Mouse (Mus musculus): ENCODE results near the gene Fbxo31.

The Fbxo31 gene

DNA sequence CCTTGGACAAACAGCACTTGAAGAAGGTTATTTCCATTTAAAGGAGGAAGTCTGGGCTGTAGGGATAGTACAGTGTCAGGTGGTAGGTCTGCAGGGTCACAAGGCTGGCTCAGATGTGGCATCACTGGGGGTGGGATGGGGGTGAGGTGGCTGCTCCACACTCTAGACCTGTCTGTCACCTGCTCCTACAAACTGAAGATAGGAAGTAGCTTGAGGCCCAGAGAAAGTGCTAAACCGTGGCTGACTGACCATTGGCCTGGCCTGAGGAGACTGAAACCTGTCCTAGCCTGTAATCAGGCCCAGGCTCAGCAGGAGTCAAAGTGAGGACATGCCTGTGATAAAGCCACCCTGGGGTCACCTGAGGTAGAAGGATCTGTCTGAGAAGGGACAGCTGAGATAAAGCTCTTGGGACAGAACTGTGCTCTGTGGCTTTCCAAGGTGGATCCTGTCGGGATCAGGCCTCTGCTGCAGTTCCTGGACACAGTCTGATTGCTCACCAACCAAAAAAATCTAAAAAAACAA is 10.7 kb upstream of the Fbxo31 start:
- no peak for DNase-seq (ENCODE audit: low read depth, low spot score)

DNA sequence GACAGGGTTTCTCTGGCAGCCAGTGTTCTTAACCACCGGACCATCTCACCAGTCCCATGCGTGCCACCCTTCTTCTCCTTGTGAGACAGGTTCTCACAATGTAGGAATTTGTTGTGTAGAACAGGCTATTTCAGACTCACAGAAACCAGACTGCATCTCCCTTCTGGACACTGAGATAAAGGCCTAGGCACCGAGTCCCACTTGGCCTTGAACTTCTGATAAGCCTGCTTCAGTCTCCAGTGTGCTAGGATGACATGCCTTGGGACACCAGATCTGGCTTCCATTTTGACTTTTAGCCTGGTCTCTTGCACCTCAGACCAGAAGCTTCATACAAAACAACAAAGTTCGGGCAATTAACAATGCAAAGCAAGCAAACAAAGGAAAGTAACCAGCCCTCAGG is 10.1 kb upstream of the Fbxo31 start:
- DNase-seq (ENCODE audit: low read depth, low spot score): no peak

DNA sequence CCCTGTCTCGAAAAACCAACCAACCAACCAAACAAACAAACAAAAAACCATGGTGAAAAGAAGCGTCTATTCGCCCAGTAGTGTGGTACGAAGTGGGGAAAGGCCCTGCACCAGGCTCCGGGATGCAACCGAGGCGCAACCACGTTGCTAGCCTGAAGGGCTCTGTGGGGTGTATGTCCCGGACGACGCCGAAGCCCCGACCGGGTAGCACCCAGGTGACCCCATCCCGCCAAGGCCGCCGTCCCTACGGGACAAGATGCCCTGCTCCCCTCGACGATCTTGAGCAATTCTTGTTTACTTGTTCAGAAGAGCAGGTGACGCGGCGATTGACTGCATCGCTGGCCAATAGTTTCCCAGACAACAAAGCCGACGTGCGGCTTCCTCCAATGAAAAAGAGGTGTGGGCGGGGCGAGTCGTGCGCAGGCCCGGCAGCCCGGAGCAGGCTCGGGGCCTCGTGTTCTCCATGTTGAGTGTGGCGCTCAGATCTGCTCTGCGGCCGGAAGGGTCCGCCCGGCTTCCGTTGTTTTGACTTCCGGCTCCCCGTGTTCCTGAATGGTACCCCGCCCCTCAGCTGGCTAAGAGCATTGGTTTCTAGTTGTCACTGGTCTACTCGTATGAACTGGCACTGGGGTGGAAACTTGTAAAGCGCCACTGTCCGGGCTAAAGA is 6.7 kb upstream of the Fbxo31 start:
- peak; percentile 98 for DNase-seq (ENCODE audit: low read depth, low spot score)

DNA sequence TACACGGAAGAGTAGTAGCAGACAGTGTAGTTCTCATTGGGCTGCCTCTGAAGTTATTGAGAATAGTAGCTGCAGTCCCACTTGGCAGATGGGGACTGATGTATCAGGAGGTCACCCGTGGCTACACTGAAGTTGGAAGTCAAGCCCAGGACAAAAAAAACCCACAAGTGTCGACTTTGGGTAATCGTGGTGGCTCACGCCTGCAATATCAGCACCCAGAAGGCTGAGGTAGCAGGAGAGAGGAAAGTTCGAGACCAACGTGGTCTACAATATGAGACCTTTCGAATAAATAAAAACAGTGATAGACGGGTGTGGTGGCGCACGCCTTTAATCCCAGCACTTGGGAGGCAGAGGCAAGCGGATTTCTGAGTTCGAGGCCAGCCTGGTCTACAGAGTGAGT is 6.1 kb upstream of the Fbxo31 start:
- no peak for DNase-seq (ENCODE audit: low read depth, low spot score)

DNA sequence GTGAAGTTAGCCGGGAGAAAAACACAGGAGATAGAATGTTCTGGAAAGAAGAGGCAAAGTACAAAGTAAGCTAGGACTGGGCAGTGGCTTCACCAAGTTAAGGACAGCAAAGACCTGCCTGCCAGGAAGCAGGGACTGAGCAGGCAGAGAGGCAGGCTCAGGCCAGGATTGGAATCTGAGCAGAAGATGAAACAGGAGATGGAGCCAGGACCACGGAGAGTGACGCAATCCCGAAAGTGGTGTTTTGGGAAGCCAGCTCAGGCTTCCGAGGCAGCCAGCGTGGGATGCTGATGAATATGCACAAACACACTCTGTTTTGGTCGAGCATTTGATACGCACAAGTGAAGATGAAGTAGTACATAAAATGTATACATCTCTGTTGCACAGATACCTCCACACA is 5.0 kb upstream of the Fbxo31 start:
- DNase-seq (ENCODE audit: low read depth, low spot score): no peak

DNA sequence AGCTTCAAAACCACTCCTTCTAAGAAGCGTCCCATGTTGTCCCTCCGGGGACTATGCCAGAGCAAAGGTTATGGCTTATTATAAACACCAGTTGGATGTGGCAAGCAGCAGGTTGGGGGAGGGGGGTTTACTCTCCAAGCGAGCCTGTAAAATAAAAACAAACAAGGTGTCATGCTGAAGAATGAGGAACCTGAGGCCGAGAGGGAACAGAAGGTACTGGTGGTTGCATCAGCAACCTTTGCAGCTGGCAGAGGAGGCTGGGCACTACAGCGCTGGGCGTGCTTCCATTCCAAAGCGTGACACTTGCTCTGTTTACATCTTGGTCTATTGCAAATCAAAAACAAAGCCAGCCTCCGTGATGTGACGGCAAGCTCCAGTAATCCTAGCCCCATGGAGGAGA is 1.9 kb upstream of the Fbxo31 start:
- no peak for DNase-seq (ENCODE audit: low read depth, low spot score)

DNA sequence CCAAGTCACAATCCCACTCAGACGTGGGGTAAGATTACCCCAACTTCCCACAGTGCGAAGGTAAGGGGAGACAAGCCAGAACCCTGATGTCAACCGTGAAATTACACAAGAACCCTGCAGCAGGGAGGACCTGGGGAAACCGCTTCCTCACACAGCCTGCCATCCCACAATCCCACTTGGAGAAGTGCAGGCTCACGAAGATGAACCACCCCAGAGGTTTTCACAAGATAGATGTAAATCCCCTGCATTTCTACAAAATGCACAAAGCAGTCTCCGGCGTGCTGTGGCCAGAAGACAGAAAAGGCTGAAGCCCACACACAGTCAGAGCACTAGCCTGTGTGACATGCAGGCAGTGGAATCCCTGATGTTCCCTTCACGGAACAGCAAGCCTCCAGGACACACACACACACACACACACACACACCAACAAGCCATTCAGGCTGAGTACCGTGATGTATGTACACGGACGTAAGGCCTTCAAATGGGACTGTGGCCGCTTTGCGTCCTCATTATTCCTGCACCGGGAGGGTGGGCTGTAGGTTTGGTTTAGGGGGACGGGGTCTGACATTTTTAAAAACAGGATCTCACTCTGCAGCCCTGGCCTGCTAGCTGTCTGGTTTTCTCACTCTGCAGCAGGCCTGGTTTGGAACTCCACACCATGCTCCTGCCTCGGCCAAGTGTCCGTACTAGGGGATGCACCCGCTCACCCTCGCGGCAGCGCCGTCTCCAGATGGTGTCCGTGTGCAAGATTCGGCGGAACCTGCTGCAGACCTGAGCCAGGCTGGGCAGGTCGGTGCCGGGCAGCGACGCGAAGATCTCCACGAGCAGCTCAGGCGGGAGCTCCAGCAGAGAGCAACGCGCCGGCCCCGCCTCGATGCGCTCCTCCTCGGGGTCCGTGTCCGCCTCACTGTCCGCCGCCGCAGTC is 593 bp downstream of the Fbxo31 start:
- no peak for DNase-seq (ENCODE audit: low read depth, low spot score)

DNA sequence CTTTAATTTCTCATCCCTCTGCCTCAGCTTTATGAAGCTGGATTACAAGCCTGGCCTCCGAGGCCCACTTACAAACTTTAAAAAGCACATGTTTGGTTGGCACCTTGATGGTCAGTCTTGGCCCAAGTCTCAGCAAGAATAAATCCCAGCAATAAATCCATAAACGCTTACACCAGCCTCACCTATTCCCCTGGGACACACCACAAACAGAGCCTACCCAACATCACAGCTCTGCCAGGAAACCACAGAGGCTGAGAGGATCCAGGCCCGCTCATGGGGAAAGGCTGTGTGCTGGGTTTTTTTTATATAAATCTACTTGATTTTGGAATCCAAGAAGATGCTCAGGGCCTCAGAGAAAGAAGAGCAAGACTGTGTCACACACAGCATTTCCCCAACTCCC is 2.9 kb downstream of the Fbxo31 start:
- no peak for DNase-seq (ENCODE audit: low read depth, low spot score)

DNA sequence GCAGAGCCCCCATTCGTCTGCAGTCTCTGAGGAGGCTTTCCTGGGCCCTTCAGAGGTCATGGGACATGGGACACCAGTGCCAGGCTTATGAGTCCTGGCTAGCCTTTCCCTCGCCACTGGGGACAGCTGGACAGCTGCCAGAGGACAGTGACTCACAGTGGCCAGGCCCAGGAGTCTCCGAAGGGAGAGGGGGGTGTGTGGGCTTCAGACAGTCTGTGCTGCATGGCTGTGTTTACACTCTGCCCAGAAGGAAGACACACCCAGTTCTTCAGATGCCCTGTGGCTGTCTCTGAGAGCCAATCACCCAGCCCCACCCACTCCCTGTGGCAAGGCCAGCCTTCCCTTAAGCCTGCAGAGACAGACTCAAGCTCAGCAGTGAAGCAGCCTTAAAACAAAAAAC is 5.3 kb downstream of the Fbxo31 start:
- peak; percentile 23 for DNase-seq (ENCODE audit: low read depth, low spot score)

DNA sequence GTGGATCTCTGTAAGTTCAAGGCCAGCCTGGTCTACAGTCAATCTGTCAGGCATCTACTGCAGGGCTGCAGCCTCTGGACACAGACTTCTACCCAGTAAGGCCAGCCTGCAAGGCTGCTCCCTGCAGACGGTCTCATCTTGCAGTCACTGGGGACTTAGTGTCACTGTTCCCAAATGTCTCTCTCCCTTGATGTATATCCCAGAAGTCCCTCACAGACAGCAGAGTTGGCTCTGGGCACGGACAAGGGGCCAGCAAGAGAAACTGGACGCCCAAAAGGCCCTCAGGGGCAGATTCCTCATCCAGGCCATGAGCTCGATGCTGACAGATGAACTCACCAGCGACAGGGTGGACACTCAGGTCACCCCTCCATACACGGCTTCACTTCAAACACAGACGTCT is 6.5 kb downstream of the Fbxo31 start:
- no peak for DNase-seq (ENCODE audit: low read depth, low spot score)

DNA sequence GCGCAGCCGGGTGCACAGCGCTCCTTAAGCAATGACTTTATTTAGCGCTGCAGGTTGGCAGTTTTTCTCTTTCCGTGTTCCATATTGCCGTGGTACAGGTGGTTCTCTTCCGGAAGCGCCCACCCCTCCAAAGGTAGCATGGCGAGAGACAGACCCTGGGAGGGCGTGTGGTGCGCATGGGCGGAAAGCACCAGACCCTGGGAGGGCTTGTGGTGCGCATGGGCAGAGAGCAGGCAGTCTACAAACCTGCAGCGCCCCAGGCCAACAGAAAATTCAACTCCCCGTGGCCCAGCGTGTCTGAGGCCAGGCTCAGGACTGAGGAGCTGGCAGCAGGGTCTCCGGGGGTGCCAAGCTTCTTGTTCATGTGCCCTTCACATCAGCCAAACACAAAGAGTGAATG is 7.8 kb downstream of the Fbxo31 start:
- no peak for DNase-seq (ENCODE audit: low read depth, low spot score)

DNA sequence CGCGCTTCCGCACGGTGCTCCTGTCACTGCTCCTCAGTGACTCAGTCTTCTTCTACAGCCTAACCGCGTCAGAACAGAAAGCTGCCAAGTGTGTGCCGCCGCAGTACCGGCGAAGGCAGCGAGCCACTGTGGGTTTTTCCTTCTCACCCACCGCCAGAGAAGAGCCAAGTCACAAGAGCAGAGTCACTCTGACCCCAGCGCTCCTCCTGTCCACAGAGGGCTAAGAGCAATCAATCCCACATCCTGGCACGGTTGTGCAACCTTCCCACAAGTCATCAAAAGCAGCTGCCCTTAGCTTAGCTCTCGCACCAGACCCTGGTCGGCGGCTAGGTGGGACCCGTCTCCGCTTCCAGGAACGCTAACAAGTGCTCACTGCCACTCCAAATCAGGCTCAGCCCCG is 8.3 kb downstream of the Fbxo31 start:
- DNase-seq (ENCODE audit: low read depth, low spot score): no peak

DNA sequence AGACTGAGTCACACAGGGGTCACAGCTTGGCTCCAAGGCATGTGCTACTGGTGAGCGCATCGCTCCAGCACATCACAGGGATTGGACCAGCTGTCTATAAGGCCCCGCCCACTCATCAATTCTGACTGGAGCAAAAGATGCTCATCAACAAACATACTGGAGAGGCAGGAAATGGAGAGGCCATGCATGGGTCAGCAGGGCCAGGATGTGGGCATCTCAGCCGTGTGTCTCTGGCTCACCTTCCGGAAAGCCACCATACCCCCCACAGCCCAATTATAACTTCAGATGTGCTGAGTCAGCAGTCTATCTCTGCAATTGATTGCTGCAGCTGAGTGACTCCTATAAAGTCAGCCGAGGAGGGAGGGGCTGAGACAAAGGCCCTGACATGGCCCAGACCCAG is 10.3 kb downstream of the Fbxo31 start:
- DNase-seq (ENCODE audit: low read depth, low spot score): no peak

DNA sequence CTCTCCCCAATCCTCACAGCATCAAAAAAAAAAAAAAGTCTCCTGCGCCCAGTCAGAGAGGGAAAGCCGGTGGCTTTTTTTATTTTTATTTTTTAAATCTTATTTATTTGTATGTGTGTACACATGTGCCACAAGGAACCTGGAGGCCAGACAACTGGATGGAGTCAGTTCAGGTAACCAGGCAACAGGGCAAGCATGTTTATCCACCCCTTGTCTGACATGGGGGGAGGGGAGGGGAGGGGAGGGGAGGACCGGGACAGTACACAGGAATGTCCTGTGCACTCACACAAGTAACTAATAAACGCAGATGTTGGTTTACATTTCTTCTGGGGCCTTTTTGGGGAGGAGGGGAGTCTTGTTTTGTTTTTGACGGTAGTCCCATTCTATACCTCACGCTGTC is 14.9 kb downstream of the Fbxo31 start:
- no peak for DNase-seq (ENCODE audit: low read depth, low spot score)

DNA sequence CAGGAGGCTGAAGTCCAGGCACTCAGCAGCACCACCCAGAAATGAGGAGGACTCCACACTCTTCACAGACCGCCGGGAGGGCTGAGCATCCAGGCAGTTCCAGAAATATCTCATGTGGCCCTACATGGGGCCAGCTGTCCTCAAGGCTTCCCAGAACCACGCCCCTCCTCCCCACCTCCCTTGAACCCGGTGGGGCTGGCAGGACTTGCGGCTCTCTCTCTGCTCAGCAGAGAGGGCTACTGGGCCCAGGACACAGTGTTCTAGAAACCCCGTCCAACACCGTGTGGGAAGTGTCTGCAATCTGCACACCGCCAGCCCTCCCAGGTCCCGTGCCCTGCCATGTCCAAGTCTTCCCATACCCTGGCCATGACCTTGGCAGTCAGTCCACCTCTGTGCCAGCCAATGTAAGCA is 15.7 kb downstream of the Fbxo31 start:
- no peak for DNase-seq (ENCODE audit: low read depth, low spot score)

DNA sequence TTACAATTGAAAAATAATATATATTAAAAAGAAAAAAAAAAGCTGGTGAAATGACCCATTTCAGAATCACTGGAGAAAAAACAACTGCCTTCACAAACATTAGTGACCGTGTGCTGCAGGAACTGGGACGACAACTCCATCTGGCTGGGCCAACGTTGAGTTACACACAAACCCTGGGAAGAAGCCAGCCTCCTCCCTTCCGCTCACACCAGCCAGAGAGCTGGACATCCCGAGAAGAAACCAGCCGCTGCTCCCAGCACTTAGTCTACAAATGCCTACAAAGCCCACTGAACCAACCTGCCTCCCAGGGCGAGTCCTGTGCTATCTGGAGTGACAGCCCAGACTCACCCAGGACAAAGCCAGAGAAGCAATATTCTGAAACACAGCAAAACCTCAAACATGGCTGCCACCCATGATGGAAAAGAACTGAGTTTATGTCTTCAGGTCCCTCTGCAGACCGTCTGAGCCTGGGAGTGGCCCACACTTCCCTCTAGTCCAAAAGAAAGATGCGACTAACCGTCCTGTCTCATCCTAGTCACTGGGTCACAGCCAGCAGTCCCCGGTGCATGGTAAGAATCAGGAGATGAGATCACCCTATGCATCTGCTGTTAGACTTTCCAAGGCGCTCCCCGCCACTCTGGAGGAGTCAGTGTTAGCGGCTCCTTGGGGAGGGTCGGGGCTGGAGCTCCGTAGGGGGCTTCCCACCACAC is 16.8 kb downstream of the Fbxo31 start:
- no peak for DNase-seq (ENCODE audit: low read depth, low spot score)

DNA sequence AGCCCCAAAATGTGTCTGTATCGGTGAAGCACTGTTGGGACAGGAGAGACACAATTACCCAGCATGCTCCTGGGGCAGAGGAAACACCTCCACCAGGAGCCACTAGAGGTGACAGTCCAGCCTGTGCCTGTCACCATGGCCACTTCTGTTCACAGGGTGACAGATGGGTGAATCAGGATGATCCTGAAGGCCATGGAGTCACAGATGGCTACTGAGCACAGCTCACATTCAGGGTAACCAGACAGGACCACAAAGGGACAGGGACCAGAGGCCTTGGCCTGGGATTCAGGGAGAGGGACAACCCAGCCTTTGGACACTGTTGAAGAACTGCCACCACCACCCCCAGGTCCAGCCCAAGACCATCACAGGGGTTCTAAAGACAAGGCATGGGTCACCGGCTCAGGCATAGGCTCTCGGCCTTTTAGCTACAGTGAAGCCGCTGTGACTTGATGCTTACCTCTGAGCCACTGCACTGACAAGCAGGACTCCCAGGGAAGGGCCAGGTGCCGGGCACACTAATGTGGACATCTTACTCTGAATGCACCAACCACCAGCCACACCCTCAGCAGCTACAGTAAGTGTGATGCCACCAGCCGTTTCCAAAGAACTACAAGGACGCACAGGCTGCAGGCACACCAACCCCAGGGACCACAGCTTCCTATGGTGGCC is 18.0 kb downstream of the Fbxo31 start:
- no peak for DNase-seq (ENCODE audit: low read depth, low spot score)

DNA sequence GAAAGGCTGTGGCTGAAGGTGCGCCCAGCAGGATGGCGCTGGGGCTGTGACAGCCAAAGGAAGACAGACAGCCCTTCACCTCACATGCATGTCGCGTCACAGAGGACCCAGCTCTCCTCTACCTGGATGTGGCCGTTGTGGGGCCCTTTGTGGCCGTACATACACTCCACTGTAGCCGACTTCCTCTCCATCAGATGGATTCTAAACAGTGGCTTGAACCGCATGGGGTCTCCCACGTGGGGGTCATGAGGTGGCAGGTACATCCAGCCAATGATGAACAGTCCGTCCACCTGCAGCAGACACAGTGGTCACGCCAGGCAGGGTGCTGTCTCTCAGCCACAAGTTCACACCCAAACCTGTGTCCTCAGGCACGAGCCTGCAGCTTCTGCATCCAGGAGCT is 18.8 kb downstream of the Fbxo31 start:
- DNase-seq (ENCODE audit: low read depth, low spot score): no peak

DNA sequence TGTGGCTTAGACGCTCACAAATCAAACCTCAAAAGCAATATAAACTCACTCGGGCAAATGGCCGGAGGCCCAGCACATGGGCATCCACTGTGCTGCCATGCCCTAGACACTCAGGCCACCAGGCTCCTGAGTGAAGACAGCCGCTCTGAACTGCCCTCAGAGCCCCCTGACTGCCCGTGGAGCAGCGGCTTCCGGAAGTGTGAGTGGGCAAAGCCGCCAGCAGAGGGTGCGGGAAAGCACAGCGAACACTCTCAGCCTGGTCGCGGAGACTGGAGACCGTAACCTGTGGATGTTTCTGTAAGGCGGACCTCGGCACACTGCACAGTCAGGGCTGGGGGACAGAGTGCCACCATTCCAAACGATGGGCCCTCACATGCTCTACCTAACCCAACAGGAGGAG is 20.1 kb downstream of the Fbxo31 start:
- no peak for DNase-seq (ENCODE audit: low read depth, low spot score)

DNA sequence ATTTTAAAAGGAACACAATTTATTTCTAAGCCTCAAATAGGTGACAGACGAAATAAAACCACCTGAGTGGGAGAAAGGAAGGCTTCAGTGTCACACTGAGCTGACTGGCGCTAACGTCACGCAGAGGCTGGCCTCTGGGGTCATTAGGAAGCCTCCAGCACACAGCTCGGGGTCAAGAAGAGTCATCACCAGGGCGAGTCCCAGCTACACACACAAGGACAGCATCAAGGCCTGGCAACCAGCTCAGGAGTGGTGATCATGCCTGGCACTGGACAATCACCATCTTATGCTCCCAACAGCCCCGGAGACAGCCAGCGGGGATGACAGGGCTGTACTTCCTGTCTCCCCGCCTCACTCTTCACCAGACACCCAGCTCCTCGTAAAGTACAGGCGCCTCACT is 20.9 kb downstream of the Fbxo31 start:
- DNase-seq (ENCODE audit: low read depth, low spot score): no peak

DNA sequence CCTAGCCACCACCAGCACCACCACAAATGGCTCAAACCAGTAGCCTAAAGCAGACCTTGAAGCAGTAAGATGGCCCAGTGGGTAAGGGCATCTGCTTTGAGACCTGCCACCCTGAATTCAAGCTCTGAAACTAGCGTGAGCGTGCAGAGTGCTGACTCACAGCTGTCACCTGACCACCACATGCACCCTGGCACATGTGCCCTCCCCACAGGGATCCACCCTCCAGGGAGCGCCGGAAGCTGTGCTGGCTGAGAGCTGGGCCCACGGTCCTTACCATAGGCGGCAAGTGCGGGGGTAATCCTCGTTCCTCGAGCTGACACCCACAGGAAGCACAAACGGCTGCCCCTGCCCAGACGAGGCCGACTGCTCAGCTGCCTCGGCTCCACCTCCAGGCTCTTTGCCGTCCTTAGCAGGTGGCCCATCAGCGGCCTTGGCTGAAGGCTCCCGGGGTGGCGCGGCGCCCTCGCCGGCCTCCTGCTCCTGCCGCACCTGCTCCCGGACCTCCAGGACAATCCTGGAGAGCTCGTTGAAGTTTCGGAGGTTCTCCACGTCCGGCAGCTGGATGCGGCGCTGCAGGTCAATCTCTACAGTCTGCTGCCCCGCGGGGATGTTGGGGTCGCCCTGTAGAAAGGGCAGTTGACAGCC is 24.7 kb downstream of the Fbxo31 start:
- DNase-seq (ENCODE audit: low read depth, low spot score): no peak
